Mouse (Mus musculus) liver, embryonic 11.5 days (tissue): ENCODE measurements around the gene Adamtsl2. TPM values are rescaled to one million over a fixed set of nuclear protein-coding genes. Genes with fewer than 3 reads are reported as not detected.

Source experiments
- ATAC-seq: fragments of 200-750 bp; cut with Nextera tagmentation; replicated peaks from 2 replicates; pipeline ENCODE4 v1.8.0; 2017; ENCODE audit warnings: moderate number of reproducible peaks, mild to moderate bottlenecking, moderate TSS enrichment, moderate library complexity; ENCODE audit not compliant: low FRiP score
- DNase-seq: peaks from one replicate; pipeline ENCODE4 v3.0.0-alpha.2; 2017; ENCODE audit warnings: low spot score
- H3K27ac ChIP-seq: fragments of 300-500 bp; sonication (generic); 2 replicates; pipeline ENCODE4 v1.5.1; 2014; ENCODE audit warnings: mild to moderate bottlenecking, low read depth, low read length, control low read depth
- H3K27me3 ChIP-seq: fragments of 300-500 bp; sonication (generic); replicated peaks from 2 replicates; pipeline ENCODE4 v1.6.1; 2014; ENCODE audit warnings: low read length, mixed read lengths; ENCODE audit not compliant: control insufficient read depth, insufficient read depth
- H3K36me3 ChIP-seq: fragments of 300-500 bp; sonication (generic); 2 replicates; pipeline ENCODE4 v1.6.1; 2014; ENCODE audit warnings: mild to moderate bottlenecking, low read length, moderate library complexity, mixed read lengths; ENCODE audit not compliant: control insufficient read depth, insufficient read depth
- H3K4me1 ChIP-seq: fragments of 300-500 bp; sonication (generic); replicated peaks from 2 replicates; pipeline ENCODE4 v1.6.1; 2014; ENCODE audit warnings: low read length, mixed read lengths; ENCODE audit not compliant: control insufficient read depth, insufficient read depth
- H3K4me2 ChIP-seq: fragments of 300-500 bp; sonication (generic); 2 replicates; pipeline ENCODE4 v1.6.1; 2014; ENCODE audit warnings: mild to moderate bottlenecking, control low read depth, moderate library complexity
- H3K4me3 ChIP-seq: fragments of 300-500 bp; sonication (generic); 2 replicates; pipeline ENCODE4 v1.5.1; 2014; ENCODE audit warnings: low read depth, low read length, control low read depth
- H3K9ac ChIP-seq: fragments of 300-500 bp; sonication (generic); 2 replicates; pipeline ENCODE4 v1.6.1; 2014; ENCODE audit warnings: low read depth, low read length, control low read depth
- H3K9me3 ChIP-seq: fragments of 300-500 bp; sonication (generic); 2 replicates; pipeline ENCODE4 v1.6.1; 2016; ENCODE audit warnings: low read length, inconsistent platforms, mixed read lengths; ENCODE audit not compliant: control insufficient read depth
- WGBS: fragments of 180-500 bp; shearing (Covaris S2); extraction: QIAGEN DNeasy Blood & Tissue Kit; methylation state at CpG from one replicate; pipeline ENCODE4 v1.1.7; 2014; 5-methylcytosine and 5-hydroxymethylcytosine counted together
- polyA plus RNA-seq: library from polyadenylated mRNA; unstranded; fragments of >200 nt; fragmentation: Nextera tagmentation; extraction: Ambion mirVana; gene quantifications from 2 replicates; pipeline ENCODE4 v1.2.1, GENCODE M21; 2014

Adamtsl2 gene
- polyA plus RNA-seq, 1 experiment from 2014 or later = 3.5 TPM

GRCm38 (mm10) chr2:27154466-27155185, 75.4 kb downstream of the Adamtsl2 start:
- Histone ChIP-seq H3K27me3 (no peaks in the 10 kb centered on the region), H3K4me1 (no peaks in the 10 kb centered on the region), H3K4me3 (no peak overlapping the region), H3K27ac (no peak overlapping the region), H3K4me2 (no peak overlapping the region), H3K9ac (no peak overlapping the region), H3K9me3 (no peaks in the 10 kb centered on the region), H3K36me3 (no peaks in the 10 kb centered on the region)
- ATAC-seq (no peak), DNase-seq (no peak)
- WGBS = 81% methylated on average over 10 of the region's 10 CpGs

DNA sequence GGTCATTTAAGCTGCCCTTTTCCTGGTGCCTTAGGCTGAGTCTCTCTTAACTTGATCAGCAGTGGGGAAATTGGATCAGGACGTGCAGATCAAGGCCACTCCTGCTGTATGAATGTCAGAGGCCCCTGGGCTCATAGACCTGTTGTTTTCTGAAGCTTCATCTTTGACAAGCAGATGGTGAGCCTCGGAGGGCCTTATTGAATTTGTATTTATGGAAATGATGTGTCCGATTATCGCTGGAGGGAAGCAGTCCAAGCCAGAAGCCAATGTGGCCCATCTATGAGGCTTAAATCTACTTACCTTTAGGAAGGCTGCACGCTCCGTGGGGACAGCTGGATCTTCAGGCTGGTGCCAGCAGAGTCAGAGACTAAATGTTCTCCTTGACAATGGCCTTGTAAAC, 77.4 kb downstream of the Adamtsl2 start:
- no peak overlapping the region for H3K4me3 ChIP-seq
- H3K27ac ChIP-seq = no peak overlapping the region
- no peak overlapping the region for H3K9ac ChIP-seq
- no peak overlapping the region for H3K4me2 ChIP-seq
- H3K36me3 ChIP-seq = no peaks in the 10 kb centered on the region
- no peaks in the 10 kb centered on the region for H3K27me3 ChIP-seq
- DNase-seq (no peak), ATAC-seq (no peak)
- H3K4me1 ChIP-seq = no peaks in the 10 kb centered on the region
- H3K9me3 ChIP-seq = no peaks in the 10 kb centered on the region
- WGBS = 81% methylated on average over 6 of the region's 6 CpGs

Other genes starting within 250 kb of the Adamtsl2 start
- not detected in 2 replicates for gene Abo, start 214.4 kb upstream of the Adamtsl2 start, polyA plus RNA-seq
- gene Surf6, start 176.5 kb upstream of the Adamtsl2 start, polyA plus RNA-seq = 15.8 and 16.8 TPM in 2 replicates
- 34.8 and 39.1 TPM in 2 replicates for gene Med22, start 168.7 kb upstream of the Adamtsl2 start, polyA plus RNA-seq
- gene Rpl7a, start 168.6 kb upstream of the Adamtsl2 start, polyA plus RNA-seq = 874 and 991 TPM in 2 replicates
- gene Surf2, start 163.0 kb upstream of the Adamtsl2 start, polyA plus RNA-seq = 61.5 and 64.7 TPM in 2 replicates
- 56.5 and 58.3 TPM in 2 replicates for gene Surf1, start 162.8 kb upstream of the Adamtsl2 start, polyA plus RNA-seq
- gene Surf4, start 145.5 kb upstream of the Adamtsl2 start, polyA plus RNA-seq = 183 and 193 TPM in 2 replicates
- 0.10 and 0.16 TPM in 2 replicates for gene Stkld1, start 145.3 kb upstream of the Adamtsl2 start, polyA plus RNA-seq
- 58.8 TPM in 2 replicates for gene Rexo4, start 115.0 kb upstream of the Adamtsl2 start, polyA plus RNA-seq
- 0.43 and 0.63 TPM in 2 replicates for gene Adamts13, start 106.0 kb upstream of the Adamtsl2 start, polyA plus RNA-seq
- gene Cacfd1, start 69.5 kb upstream of the Adamtsl2 start, polyA plus RNA-seq = 32.6 and 32.9 TPM in 2 replicates
- 0.51 and 0.64 TPM in 2 replicates for gene Slc2a6, start 51.4 kb upstream of the Adamtsl2 start, polyA plus RNA-seq
- 0.12 and 0.13 TPM in 2 replicates for gene Mymk, start 7.2 kb upstream of the Adamtsl2 start, polyA plus RNA-seq
- 0.14 and 0.29 TPM in 2 replicates for gene Fam163b, start 63.1 kb downstream of the Adamtsl2 start, polyA plus RNA-seq
- 0.49 and 0.96 TPM in 2 replicates for gene Dbh, start 85.9 kb downstream of the Adamtsl2 start, polyA plus RNA-seq
- gene Sardh, start 169.0 kb downstream of the Adamtsl2 start, polyA plus RNA-seq = 38.0 and 40.6 TPM in 2 replicates